In the genomic region with DNA sequence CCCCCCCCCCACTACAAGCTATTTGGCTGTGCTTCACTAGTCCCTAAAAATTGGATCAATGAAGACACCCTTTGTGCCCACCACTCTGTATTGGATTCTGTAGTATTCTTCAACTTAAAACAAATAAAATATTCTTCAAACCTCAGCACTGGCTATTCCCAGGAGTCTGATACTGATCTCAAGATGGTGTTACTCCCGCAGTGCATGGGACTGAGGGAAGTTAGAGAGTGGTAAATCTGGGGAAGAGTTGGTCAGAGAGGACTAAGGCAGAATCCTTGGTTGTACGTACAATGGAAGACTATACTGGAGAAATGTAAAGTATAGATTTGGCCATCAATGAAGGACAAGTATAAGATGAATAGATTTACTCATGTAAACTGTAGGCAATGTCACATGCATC, we compare ENCODE assay signal across 20 mouse cellular contexts. TPM values are rescaled to one million over a fixed set of nuclear protein-coding genes. Genes with fewer than 3 reads are reported as not detected.
A peak's percentile ranks its signal among the peaks of the same experiment; 100 is the strongest.
DNase-seq lines count a peak whose midpoint lies in the region; ATAC-seq lines count a peak whose summit lies in the region.
"Had no signal": no experiment of that assay in that cellular context is flagged by ENCODE, and none has a peak within 500 bp of the region (broad histone marks: within the 10 kb centered on the region; RNA-seq: fewer than 3 reads in every experiment).

No protein-coding gene starts in this region.

- DNase-seq in CD4-positive helper T cell, adult 2 months (ENCODE audit: low read depth, low spot score), result peak; percentile 1
- DNase-seq in Muller cell, postnatal 12 days (ENCODE audit: inconsistent ontology term), result peak; percentile 67
- DNase-seq in mesoderm, embryonic 11.5 days (ENCODE audit: low read depth, low spot score), result peak; percentile 28
- DNase-seq in left cerebral cortex, postnatal 14 days (ENCODE audit: low spot score in 2 of 2), result no peak
- DNase-seq in thymus, postnatal 25 days, result no peak
- DNase-seq: cerebellum, adult 8-10 months; kidney, postnatal 14 days; layer of hippocampus, adult 9-11 months; right cerebral cortex, postnatal 4 days had no signal

- no peak overlapping the region for H3K9ac ChIP-seq in kidney, embryonic 15.5 days
- no peak overlapping the region for H3K9ac ChIP-seq in kidney, embryonic 16.5 days (replicated peaks; ENCODE audit: low read length)
- H3K9ac ChIP-seq: embryonic facial prominence, embryonic 15.5 days had no signal

- intact Hi-C loops in left cerebral cortex, postnatal 14 days (cut with DNase I), result no loop called here

- no peak overlapping the region for H3K27ac ChIP-seq in kidney, embryonic 15.5 days
- no peak overlapping the region for H3K27ac ChIP-seq in kidney, embryonic 16.5 days (ENCODE audit: low read length)
- H3K27ac ChIP-seq: embryonic facial prominence, embryonic 15.5 days had no signal

- no peak overlapping the region for H3K4me2 ChIP-seq in kidney, embryonic 15.5 days
- H3K4me2 ChIP-seq in kidney, embryonic 16.5 days (replicated peaks; ENCODE audit: low read depth, low read length), result no peak overlapping the region
- H3K4me2 ChIP-seq: embryonic facial prominence, embryonic 15.5 days; liver, embryonic 11.5 days had no signal

- no peaks in the 10 kb centered on the region for H3K4me1 ChIP-seq in kidney, embryonic 15.5 days
- no peaks in the 10 kb centered on the region for H3K4me1 ChIP-seq in kidney, embryonic 16.5 days (ENCODE audit: insufficient read depth, low read length)
- H3K4me1 ChIP-seq: embryonic facial prominence, embryonic 15.5 days had no signal

- H3K4me3 ChIP-seq in kidney, embryonic 15.5 days (replicated peaks), result no peak overlapping the region
- H3K4me3 ChIP-seq in kidney, embryonic 16.5 days (ENCODE audit: low read length), result no peak overlapping the region
- H3K4me3 ChIP-seq: embryonic facial prominence, embryonic 15.5 days had no signal

- WGBS in kidney, embryonic 15.5 days, result 21% methylated on average over 2 of the region's 2 CpGs
- WGBS in kidney, embryonic 16.5 days, result 19% methylated on average over 2 of the region's 2 CpGs

- peak; percentile 19; the same call in 1 of the 2 replicates for ATAC-seq in kidney, embryonic 15.5 days (replicated peaks; ENCODE audit: low FRiP score)
- no peak for ATAC-seq in kidney, embryonic 16.5 days (ENCODE audit: low FRiP score, low TSS enrichment)
- ATAC-seq: lung, postnatal 0 days had no signal

- H3K27me3 ChIP-seq in kidney, embryonic 15.5 days, result no peaks in the 10 kb centered on the region
- no peaks in the 10 kb centered on the region for H3K27me3 ChIP-seq in kidney, embryonic 16.5 days (ENCODE audit: insufficient read depth, low read length)
- H3K27me3 ChIP-seq: embryonic facial prominence, embryonic 15.5 days had no signal

- H3K36me3 ChIP-seq in kidney, embryonic 15.5 days, result no peaks in the 10 kb centered on the region
- no peaks in the 10 kb centered on the region for H3K36me3 ChIP-seq in kidney, embryonic 16.5 days (ENCODE audit: insufficient read depth, low read length)
- H3K36me3 ChIP-seq: embryonic facial prominence, embryonic 15.5 days had no signal

- no peaks in the 10 kb centered on the region for H3K9me3 ChIP-seq in kidney, embryonic 15.5 days (replicated peaks)
- no peaks in the 10 kb centered on the region for H3K9me3 ChIP-seq in kidney, embryonic 16.5 days (ENCODE audit: low read length)
- H3K9me3 ChIP-seq: embryonic facial prominence, embryonic 15.5 days had no signal

RNA-seq across cellular contexts. Expression of a gene that starts 1.7 kb away (rescaled TPM):
- polyA plus RNA-seq in kidney, embryonic 15.5 days (2015; fragmentation: Nextera tagmentation; extraction: Ambion mirVana), result not detected in 2 replicates
- not detected in 2 replicates for polyA plus RNA-seq in kidney, embryonic 16.5 days (2015; fragmentation: Nextera tagmentation; extraction: Ambion mirVana)
- total RNA-seq in left cerebral cortex, postnatal 14 days (2021), result not detected
- total RNA-seq: heart, adult 8-10 months; heart, postnatal 25 days; left cerebral cortex, postnatal 10 days; megakaryocyte-erythroid progenitor cell, adult 5-6 weeks had no signal
- polyA plus RNA-seq: embryonic facial prominence, embryonic 15.5 days; intestine, embryonic 14.5 days; liver, embryonic 11.5 days; lung, postnatal 0 days; thymus, postnatal 0 days had no signal

RNA-seq across cellular contexts. Expression of a gene that starts 8.3 kb away (rescaled TPM):
- polyA plus RNA-seq in kidney, embryonic 15.5 days (2015; fragmentation: Nextera tagmentation; extraction: Ambion mirVana), result not detected in 2 replicates
- polyA plus RNA-seq in kidney, embryonic 16.5 days (2015; fragmentation: Nextera tagmentation; extraction: Ambion mirVana), result not detected in 2 replicates
- not detected for total RNA-seq in left cerebral cortex, postnatal 14 days (2021)
- total RNA-seq: heart, adult 8-10 months; heart, postnatal 25 days; left cerebral cortex, postnatal 10 days; megakaryocyte-erythroid progenitor cell, adult 5-6 weeks had no signal
- polyA plus RNA-seq: embryonic facial prominence, embryonic 15.5 days; intestine, embryonic 14.5 days; liver, embryonic 11.5 days; lung, postnatal 0 days; thymus, postnatal 0 days had no signal

RNA-seq across cellular contexts. Expression of a gene that starts 34.2 kb away (rescaled TPM):
- polyA plus RNA-seq in kidney, embryonic 15.5 days (2015; fragmentation: Nextera tagmentation; extraction: Ambion mirVana), result not detected in 2 replicates
- polyA plus RNA-seq in kidney, embryonic 16.5 days (2015; fragmentation: Nextera tagmentation; extraction: Ambion mirVana), result not detected in 2 replicates
- not detected for total RNA-seq in left cerebral cortex, postnatal 14 days (2021)
- total RNA-seq: heart, adult 8-10 months; heart, postnatal 25 days; left cerebral cortex, postnatal 10 days; megakaryocyte-erythroid progenitor cell, adult 5-6 weeks had no signal
- polyA plus RNA-seq: embryonic facial prominence, embryonic 15.5 days; intestine, embryonic 14.5 days; liver, embryonic 11.5 days; lung, postnatal 0 days; thymus, postnatal 0 days had no signal

RNA-seq across cellular contexts. Expression of a gene that starts 39.4 kb away (rescaled TPM):
- polyA plus RNA-seq in kidney, embryonic 15.5 days (2015; fragmentation: Nextera tagmentation; extraction: Ambion mirVana), result not detected in 2 replicates
- not detected in 2 replicates for polyA plus RNA-seq in kidney, embryonic 16.5 days (2015; fragmentation: Nextera tagmentation; extraction: Ambion mirVana)
- total RNA-seq in left cerebral cortex, postnatal 14 days (2021), result not detected
- total RNA-seq: heart, adult 8-10 months; heart, postnatal 25 days; left cerebral cortex, postnatal 10 days; megakaryocyte-erythroid progenitor cell, adult 5-6 weeks had no signal
- polyA plus RNA-seq: embryonic facial prominence, embryonic 15.5 days; intestine, embryonic 14.5 days; liver, embryonic 11.5 days; lung, postnatal 0 days; thymus, postnatal 0 days had no signal

RNA-seq across cellular contexts. Expression of a gene that starts 41.2 kb away (rescaled TPM):
- not detected in 2 replicates for polyA plus RNA-seq in kidney, embryonic 15.5 days (2015; fragmentation: Nextera tagmentation; extraction: Ambion mirVana)
- not detected in 2 replicates for polyA plus RNA-seq in kidney, embryonic 16.5 days (2015; fragmentation: Nextera tagmentation; extraction: Ambion mirVana)
- total RNA-seq in left cerebral cortex, postnatal 14 days (2021), result not detected
- total RNA-seq: heart, adult 8-10 months; heart, postnatal 25 days; left cerebral cortex, postnatal 10 days; megakaryocyte-erythroid progenitor cell, adult 5-6 weeks had no signal
- polyA plus RNA-seq: embryonic facial prominence, embryonic 15.5 days; intestine, embryonic 14.5 days; liver, embryonic 11.5 days; lung, postnatal 0 days; thymus, postnatal 0 days had no signal

Comparison
In these comparisons a context has a peak if more than half of its experiments do, and no peak if none do; other contexts are left out.
1. DNase-seq: peak in CD4-positive helper T cell, adult 2 months (single experiment), Muller cell, postnatal 12 days (single experiment) and mesoderm, embryonic 11.5 days (single experiment); none in left cerebral cortex, postnatal 14 days (0 of 2) and thymus, postnatal 25 days (single experiment).